Mouse (Mus musculus) hindbrain, embryonic 12.5 days (tissue): ENCODE measurements around the gene Tspear. TPM values are rescaled to one million over a fixed set of nuclear protein-coding genes. Genes with fewer than 3 reads are reported as not detected.

Experiments
- ATAC-seq: fragments of 200-750 bp; cut with Nextera tagmentation; 2 replicates; pipeline ENCODE4 v1.8.0; 2017; ENCODE audit warnings: moderate TSS enrichment; ENCODE audit not compliant: low FRiP score
- H3K27ac ChIP-seq: fragments of 300-500 bp; sonication (generic); 2 replicates; pipeline ENCODE4 v1.5.1; 2016; ENCODE audit warnings: mild to moderate bottlenecking
- H3K27me3 ChIP-seq: fragments of 300-500 bp; sonication (generic); 2 replicates; pipeline ENCODE4 v1.6.1; 2016; ENCODE audit warnings: mild to moderate bottlenecking
- H3K36me3 ChIP-seq: fragments of 300-500 bp; sonication (generic); 2 replicates; pipeline ENCODE4 v1.6.1; 2016; ENCODE audit warnings: mild to moderate bottlenecking
- H3K4me1 ChIP-seq: fragments of 300-500 bp; sonication (generic); 2 replicates; pipeline ENCODE4 v1.6.1; 2016
- H3K4me2 ChIP-seq: fragments of 300-500 bp; sonication (generic); replicated peaks from 2 replicates; pipeline ENCODE4 v1.6.1; 2016; ENCODE audit warnings: mild to moderate bottlenecking
- H3K4me3 ChIP-seq: fragments of 300-500 bp; sonication (generic); 2 replicates; pipeline ENCODE4 v1.5.1; 2016; ENCODE audit warnings: mild to moderate bottlenecking
- H3K9ac ChIP-seq: fragments of 300-500 bp; sonication (generic); 2 replicates; pipeline ENCODE4 v1.6.1; 2016; ENCODE audit warnings: mild to moderate bottlenecking, moderate library complexity
- H3K9me3 ChIP-seq: fragments of 300-500 bp; sonication (generic); replicated peaks from 2 replicates; pipeline ENCODE4 v1.6.1; 2016; ENCODE audit warnings: mild to moderate bottlenecking
- WGBS: fragments of 180-500 bp; shearing (Covaris S2); methylation state at CpG from one replicate; pipeline ENCODE4 v1.1.7; 2016; 5-methylcytosine and 5-hydroxymethylcytosine counted together
- polyA plus RNA-seq: library from polyadenylated mRNA; unstranded; fragments of >200 nt; fragmentation: Nextera tagmentation; extraction: Ambion mirVana; gene quantifications from 2 replicates; pipeline ENCODE4 v1.2.1, GENCODE M21; 2016

Gene Tspear
- polyA plus RNA-seq, 1 experiment from 2014 or later = 1.2 TPM

GRCm38 (mm10) chr10:77861675-77862074, 175.3 kb downstream of the Tspear start, which contains the start of gene Gm3285:
TSS of gene Gm3285 (plus strand) at chr10:77861975.
- Histone ChIP-seq H3K9ac (no peak within 1 kb of the TSS), H3K4me2 (no peak within 1 kb of the TSS), H3K27me3 (no peaks in the 10 kb centered on the region), H3K4me1 (no peaks in the 10 kb centered on the region), H3K27ac (no peak within 1 kb of the TSS), H3K4me3 (no peak within 1 kb of the TSS), H3K9me3 (no peaks in the 10 kb centered on the region; the same call in 1 of the 2 replicates), H3K36me3 (no peaks in the 10 kb centered on the region)
- ATAC-seq = no peak
- 43% methylated on average over 7 of the region's 7 CpGs for WGBS

GRCm38 (mm10) chr10:77864067-77864761, 177.8 kb downstream of the Tspear start:
- no peaks in the 10 kb centered on the region for H3K36me3 ChIP-seq
- no peaks in the 10 kb centered on the region for H3K9me3 ChIP-seq
- ATAC-seq = peak; percentile 58
- H3K27me3 ChIP-seq = no peaks in the 10 kb centered on the region
- peak overlapping the region; percentile 37 for H3K4me2 ChIP-seq
- H3K4me1 ChIP-seq = no peaks in the 10 kb centered on the region
- WGBS = 40% methylated on average over 14 of the region's 14 CpGs
- peak overlapping the region; percentile 5; the same call in 1 of the 2 replicates for H3K4me3 ChIP-seq
- no peak overlapping the region for H3K9ac ChIP-seq
- no peak overlapping the region for H3K27ac ChIP-seq

GRCm38 (mm10) chr10:77864762-77865143, 178.4 kb downstream of the Tspear start:
- WGBS = 34% methylated on average over 11 of the region's 11 CpGs
- Histone ChIP-seq H3K27ac (no peak overlapping the region), H3K4me1 (no peaks in the 10 kb centered on the region), H3K9ac (no peak overlapping the region), H3K36me3 (no peaks in the 10 kb centered on the region), H3K4me3 (peak overlapping the region; percentile 5; the same call in 1 of the 2 replicates), H3K27me3 (no peaks in the 10 kb centered on the region), H3K4me2 (peak overlapping the region; percentile 37), H3K9me3 (no peaks in the 10 kb centered on the region)
- no peak for ATAC-seq

GRCm38 (mm10) chr10:77867546-77867945, 181.2 kb downstream of the Tspear start:
- no peak overlapping the region for H3K27ac ChIP-seq
- no peak overlapping the region for H3K9ac ChIP-seq
- H3K4me2 ChIP-seq = no peak overlapping the region
- H3K4me1 ChIP-seq = no peaks in the 10 kb centered on the region
- H3K9me3 ChIP-seq = no peaks in the 10 kb centered on the region
- no peaks in the 10 kb centered on the region for H3K36me3 ChIP-seq
- H3K27me3 ChIP-seq = no peaks in the 10 kb centered on the region
- H3K4me3 ChIP-seq = no peak overlapping the region
- no peak for ATAC-seq
- 33% methylated on average over 1 of the region's 1 CpGs for WGBS

- Histone ChIP-seq H3K36me3 (no peaks in the 10 kb centered on the region), H3K9me3 (no peaks in the 10 kb centered on the region), H3K4me3 (no peak overlapping the region), H3K4me2 (no peak overlapping the region), H3K27me3 (no peaks in the 10 kb centered on the region), H3K27ac (no peak overlapping the region), H3K9ac (no peak overlapping the region), H3K4me1 (no peaks in the 10 kb centered on the region)
- 92% methylated on average over 7 of the region's 7 CpGs for WGBS
- no peak for ATAC-seq
Observed at GRCm38 (mm10) chr10:77869651-77870050, 183.3 kb downstream of the Tspear start.

- 65% methylated on average over 6 of the region's 6 CpGs for WGBS
- no peak overlapping the region for H3K4me3 ChIP-seq
- no peak for ATAC-seq
Observed at GRCm38 (mm10) chr10:77878985-77879384, 192.6 kb downstream of the Tspear start.

GRCm38 (mm10) chr10:77880305-77880704, 193.9 kb downstream of the Tspear start:
- Histone ChIP-seq H3K4me1 (no peaks in the 10 kb centered on the region), H3K4me3 (no peak overlapping the region), H3K27me3 (no peaks in the 10 kb centered on the region), H3K4me2 (no peak overlapping the region), H3K36me3 (no peaks in the 10 kb centered on the region), H3K27ac (no peak overlapping the region), H3K9me3 (no peaks in the 10 kb centered on the region), H3K9ac (no peak overlapping the region)
- 80% methylated on average over 3 of the region's 3 CpGs for WGBS
- no peak for ATAC-seq

More at GRCm38 (mm10) chr10:77878985-77879384, 192.6 kb downstream of the Tspear start:
- Histone ChIP-seq H3K27ac (no peak overlapping the region), H3K9me3 (no peaks in the 10 kb centered on the region), H3K9ac (no peak overlapping the region), H3K4me2 (no peak overlapping the region), H3K27me3 (no peaks in the 10 kb centered on the region), H3K36me3 (no peaks in the 10 kb centered on the region), H3K4me1 (no peaks in the 10 kb centered on the region)

- H3K36me3 ChIP-seq = no peaks in the 10 kb centered on the region
- ATAC-seq = no peak
- H3K27ac ChIP-seq = no peak overlapping the region
- no peak overlapping the region for H3K9ac ChIP-seq
- WGBS = 85% methylated on average over 5 of the region's 5 CpGs
- no peak overlapping the region for H3K4me2 ChIP-seq
- H3K9me3 ChIP-seq = no peaks in the 10 kb centered on the region
- H3K27me3 ChIP-seq = no peaks in the 10 kb centered on the region
- no peak overlapping the region for H3K4me3 ChIP-seq
- H3K4me1 ChIP-seq = no peaks in the 10 kb centered on the region
Observed at GRCm38 (mm10) chr10:77882553-77882952, 196.2 kb downstream of the Tspear start.

GRCm38 (mm10) chr10:77886007-77886747, 199.8 kb downstream of the Tspear start:
- H3K9ac ChIP-seq = no peak overlapping the region
- WGBS = 57% methylated on average over 12 of the region's 12 CpGs
- ATAC-seq = no peak

GRCm38 (mm10) chr10:77890987-77891565, 204.7 kb downstream of the Tspear start:
- no peak for ATAC-seq
- H3K4me3 ChIP-seq = no peak overlapping the region
- H3K4me2 ChIP-seq = no peak overlapping the region
- H3K36me3 ChIP-seq = no peaks in the 10 kb centered on the region
- WGBS = 82% methylated on average over 8 of the region's 8 CpGs
- H3K4me1 ChIP-seq = no peaks in the 10 kb centered on the region
- no peaks in the 10 kb centered on the region; the same call in 1 of the 2 replicates for H3K9me3 ChIP-seq
- H3K27me3 ChIP-seq = no peaks in the 10 kb centered on the region
- H3K27ac ChIP-seq = no peak overlapping the region
- no peak overlapping the region for H3K9ac ChIP-seq

More at GRCm38 (mm10) chr10:77886007-77886747, 199.8 kb downstream of the Tspear start:
- Histone ChIP-seq H3K4me3 (no peak overlapping the region), H3K9me3 (no peaks in the 10 kb centered on the region; the same call in 1 of the 2 replicates), H3K36me3 (no peaks in the 10 kb centered on the region), H3K27ac (no peak overlapping the region), H3K4me1 (no peaks in the 10 kb centered on the region), H3K4me2 (no peak overlapping the region), H3K27me3 (no peaks in the 10 kb centered on the region)

GRCm38 (mm10) chr10:77895562-77895961, 209.2 kb downstream of the Tspear start:
- Histone ChIP-seq H3K9me3 (no peaks in the 10 kb centered on the region), H3K4me3 (no peak overlapping the region), H3K9ac (no peak overlapping the region), H3K27me3 (no peaks in the 10 kb centered on the region), H3K4me1 (no peaks in the 10 kb centered on the region), H3K4me2 (no peak overlapping the region), H3K27ac (no peak overlapping the region), H3K36me3 (no peaks in the 10 kb centered on the region)
- 69% methylated on average over 5 of the region's 5 CpGs for WGBS
- no peak for ATAC-seq

GRCm38 (mm10) chr10:77900126-77900525, 213.8 kb downstream of the Tspear start:
- Histone ChIP-seq H3K9ac (no peak overlapping the region), H3K4me3 (no peak overlapping the region), H3K4me1 (peaks cover 17% of the 10 kb centered on the region), H3K27me3 (0 out of 2 replicates have a peak, but pooled peaks cover 7% of the 10 kb centered on the region), H3K4me2 (no peak overlapping the region), H3K27ac (no peak overlapping the region), H3K36me3 (no peaks in the 10 kb centered on the region), H3K9me3 (no peaks in the 10 kb centered on the region)
- no peak for ATAC-seq
- 75% methylated on average over 7 of the region's 7 CpGs for WGBS
